Mouse (Mus musculus) kidney, adult 9 months (tissue): ENCODE measurements around the gene Cops7a.

Source experiments
- DNase-seq: peaks from one replicate; pipeline ENCODE4 v3.0.0; 2022

The Cops7a gene

DNA sequence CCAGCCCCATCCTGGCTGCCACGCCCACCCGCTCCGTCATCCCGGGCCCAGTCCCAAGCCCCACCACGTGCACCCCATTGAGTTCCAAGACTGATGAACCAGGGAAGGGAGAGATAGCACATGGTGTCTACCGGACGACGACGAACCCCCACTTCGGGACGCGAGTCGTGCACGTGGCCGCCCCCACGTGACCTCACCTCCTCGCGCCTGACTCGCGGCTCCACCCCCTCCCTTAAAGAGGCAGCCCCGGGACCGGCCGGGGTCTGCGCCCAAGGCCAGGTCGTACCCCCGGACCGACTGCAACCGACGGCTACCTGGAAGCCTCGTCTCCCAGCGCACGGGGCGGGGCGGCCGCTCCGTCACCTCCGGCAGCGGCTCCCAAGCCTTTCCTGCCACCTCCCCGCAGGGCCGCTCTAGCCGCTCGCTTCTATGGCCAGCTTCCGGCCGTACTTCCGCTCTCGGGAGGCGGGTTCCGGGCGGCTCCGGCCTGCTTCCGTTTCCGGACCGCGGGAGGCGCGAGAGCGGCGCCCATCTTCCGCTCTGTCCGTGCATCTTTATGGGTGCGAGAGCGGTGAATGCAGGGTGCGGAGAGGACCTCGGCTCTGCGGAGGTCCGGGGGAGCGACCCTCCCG lies at the start of gene Cops7a:
TSS of gene Cops7a (minus strand) at position 451 of the 632 bp plus-strand sequence.
- peak; percentile 95 for DNase-seq

DNA sequence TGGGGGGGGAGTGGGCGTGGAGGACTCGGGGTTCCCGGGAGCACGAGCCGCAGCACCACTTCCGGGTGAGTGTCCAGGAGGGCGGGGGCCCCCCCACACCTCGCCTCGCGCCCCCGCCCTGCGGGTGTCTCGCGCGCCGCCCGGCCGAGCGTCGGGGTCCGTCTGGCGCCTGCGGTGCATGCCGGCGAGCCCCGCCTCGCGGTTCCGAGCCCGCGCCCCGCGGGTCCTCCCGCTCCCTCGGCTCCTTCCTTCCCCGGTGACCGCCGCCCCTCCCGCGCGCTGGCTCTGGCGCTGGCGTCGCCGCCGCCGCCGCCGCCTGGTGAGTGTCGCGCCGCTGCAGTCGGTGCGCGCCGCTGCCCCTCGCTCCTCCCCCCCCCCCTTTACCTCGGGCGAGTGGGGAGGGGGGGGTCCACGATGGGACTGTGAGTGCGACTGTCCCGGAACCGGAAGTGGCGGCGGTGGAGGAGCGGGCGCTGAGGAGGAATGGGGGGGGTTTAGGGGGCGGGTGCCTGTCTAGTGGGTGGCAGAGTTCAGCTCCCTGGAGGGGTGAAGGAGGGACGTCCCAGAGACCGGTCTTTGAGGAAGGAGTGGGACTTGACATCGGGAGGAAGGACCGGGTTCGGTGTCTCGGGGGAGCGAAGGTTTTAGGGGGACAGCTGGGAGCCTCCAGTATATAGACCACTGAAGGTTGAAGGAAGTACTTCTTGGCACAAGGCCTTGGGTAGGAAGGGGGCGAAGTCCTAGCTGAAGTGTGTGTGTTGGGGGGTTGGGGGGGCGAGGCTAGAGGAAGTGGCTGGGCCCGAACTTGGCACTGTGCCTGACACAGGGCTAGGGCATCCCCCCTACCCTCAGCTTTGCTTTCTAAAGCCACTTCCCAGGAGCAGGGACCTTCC lies 44.1 kb upstream of the Cops7a start:
- DNase-seq = peak; percentile 79

DNA sequence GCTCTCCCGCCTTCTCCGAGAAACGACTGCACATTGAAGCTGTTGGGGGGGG lies 43.6 kb upstream of the Cops7a start, which contains the start of gene Zfp384:
TSS of gene Zfp384 (plus strand) at position 17 of the 52 bp plus-strand sequence.
- DNase-seq = no peak

DNA sequence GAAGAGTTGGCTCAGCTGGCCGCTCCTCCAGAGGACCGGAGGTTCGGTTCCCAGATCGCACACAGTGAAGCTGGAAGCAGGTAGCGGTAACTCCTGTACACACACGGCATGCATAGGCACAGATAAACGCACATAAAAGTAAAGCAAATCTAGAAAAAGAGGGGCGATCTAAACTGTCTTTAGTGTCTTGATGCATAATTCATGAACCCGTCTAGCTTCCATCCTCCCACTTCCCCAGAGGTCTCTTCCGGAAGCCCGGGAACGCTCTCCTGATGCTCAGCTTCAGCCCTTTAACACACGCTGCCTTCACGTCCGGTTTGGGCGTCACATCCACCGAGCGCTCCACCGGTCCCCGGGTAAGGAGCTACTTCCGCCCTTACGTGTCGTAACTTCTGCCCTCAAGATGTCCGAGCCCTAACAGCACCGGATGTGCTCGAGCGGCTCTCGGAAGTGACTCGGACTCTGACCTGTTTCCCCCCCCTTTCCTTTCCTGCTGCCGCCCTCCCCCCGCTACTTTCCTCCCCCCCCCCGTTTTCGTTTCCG lies 43.3 kb upstream of the Cops7a start:
- peak; percentile 99 for DNase-seq

DNA sequence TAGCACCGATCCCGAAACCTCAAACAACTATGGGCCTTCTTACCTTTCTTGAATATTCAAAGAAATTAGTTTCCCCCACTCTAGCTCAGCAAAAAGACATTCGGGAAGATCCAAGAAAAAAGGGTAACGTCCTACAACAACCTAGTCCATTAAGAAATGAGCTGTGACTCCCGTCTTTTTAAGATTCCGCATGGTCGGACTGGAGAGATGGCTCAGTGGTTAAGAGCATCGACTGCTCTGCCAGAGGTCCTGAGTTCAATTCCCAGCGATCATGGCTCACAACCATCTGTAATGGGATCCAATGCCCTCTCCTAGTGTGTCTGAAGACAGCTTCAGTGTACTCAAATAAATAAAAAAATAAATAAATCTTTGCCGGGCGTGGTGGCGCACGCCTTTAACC lies 42.7 kb upstream of the Cops7a start:
- no peak for DNase-seq

DNA sequence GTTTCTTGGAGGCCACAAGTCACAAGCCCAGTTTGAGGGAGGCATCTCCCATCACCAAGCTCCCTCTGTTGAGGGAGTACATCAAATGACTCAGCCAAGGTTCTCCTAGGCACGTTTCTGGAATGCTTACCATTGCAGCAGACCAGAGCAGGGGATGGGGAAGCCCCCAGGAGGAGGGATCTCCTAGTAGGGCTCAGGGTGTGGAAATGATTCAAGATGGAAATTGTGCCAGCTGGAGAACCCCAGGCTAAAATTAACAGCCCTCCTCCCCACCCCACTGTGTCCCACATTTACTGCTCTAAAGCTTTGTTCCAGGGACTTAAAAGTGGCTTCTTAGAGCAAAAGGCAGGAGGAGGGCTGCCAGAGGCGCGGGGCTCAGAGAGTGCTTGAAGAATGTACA lies 39.7 kb upstream of the Cops7a start:
- DNase-seq = no peak

DNA sequence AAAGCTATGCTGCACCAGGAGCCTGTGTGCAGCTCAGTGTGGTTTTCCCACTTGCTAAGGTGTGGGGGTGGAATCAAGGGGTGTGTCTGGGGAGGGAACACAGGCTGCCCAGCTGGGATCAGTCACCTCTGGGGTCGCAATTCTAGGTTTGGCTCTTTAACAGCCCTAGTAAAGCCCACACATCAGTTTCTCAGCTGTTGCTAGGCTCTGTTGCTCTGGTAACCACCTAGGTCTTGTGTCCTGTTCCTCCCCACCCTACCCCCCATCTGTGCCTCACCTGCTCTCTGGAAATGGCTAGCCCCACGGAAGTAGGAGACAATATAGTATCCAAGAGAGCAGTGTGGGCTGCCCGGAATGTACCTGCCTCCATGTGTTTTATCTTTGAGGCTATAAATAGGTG lies 38.4 kb upstream of the Cops7a start:
- DNase-seq = no peak

DNA sequence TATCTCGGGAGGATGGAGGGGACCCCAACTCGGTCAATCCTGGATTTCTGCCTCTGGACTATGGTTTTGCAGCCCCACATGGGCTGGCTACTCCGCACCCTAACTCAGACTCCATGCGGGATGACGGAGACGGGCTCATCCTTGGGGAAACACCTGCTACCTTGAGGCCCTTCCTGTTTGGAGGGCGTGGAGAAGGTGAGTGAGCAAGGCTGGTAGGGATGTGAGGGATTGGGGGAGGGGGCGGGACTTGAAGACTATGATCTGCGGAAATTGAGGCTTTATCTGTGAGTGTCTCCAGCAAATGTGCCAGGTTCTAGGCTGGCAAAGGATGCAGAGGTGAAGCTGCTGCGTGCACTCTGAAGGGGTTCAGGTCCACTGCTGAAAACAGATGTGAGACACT lies 34.2 kb upstream of the Cops7a start:
- no peak for DNase-seq

DNA sequence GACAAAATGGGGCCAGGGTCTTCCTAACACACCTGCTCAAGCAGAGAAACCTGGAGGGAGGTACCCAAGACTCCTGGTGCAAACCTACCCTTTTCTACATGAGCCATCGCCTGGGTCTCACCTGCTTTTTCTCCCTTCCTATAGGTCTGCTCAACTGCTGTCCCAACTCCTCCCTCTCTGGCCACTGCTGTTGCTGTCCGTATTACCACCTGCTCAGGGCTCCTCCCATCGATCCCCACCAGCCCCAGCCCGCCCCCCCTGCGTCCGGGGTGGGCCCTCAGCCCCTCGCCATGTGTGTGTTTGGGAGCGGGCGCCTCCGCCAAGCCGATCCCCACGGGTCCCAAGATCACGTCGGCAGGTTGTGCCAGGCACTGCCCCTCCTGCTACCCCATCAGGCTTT lies 33.8 kb upstream of the Cops7a start:
- DNase-seq = no peak

DNA sequence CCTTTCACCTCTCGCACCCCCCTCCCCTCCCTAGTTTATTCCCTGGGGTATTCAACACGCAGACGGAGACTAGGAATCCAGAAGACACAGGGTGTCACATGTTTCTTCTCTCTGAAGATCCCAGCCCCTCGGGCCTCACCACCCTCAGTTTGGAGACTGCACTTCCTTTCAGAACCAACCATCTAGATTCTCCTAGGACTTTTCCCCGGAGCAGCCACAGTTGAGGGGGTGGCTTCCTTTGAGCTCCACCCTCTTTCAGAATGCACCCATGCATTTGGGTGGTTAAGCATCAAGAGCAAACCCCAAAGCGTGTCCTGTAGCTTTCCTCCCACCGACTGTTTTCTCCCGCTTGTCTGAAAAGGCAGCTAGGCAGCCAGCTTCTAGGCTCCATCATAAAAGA lies 32.7 kb upstream of the Cops7a start:
- DNase-seq = no peak

DNA sequence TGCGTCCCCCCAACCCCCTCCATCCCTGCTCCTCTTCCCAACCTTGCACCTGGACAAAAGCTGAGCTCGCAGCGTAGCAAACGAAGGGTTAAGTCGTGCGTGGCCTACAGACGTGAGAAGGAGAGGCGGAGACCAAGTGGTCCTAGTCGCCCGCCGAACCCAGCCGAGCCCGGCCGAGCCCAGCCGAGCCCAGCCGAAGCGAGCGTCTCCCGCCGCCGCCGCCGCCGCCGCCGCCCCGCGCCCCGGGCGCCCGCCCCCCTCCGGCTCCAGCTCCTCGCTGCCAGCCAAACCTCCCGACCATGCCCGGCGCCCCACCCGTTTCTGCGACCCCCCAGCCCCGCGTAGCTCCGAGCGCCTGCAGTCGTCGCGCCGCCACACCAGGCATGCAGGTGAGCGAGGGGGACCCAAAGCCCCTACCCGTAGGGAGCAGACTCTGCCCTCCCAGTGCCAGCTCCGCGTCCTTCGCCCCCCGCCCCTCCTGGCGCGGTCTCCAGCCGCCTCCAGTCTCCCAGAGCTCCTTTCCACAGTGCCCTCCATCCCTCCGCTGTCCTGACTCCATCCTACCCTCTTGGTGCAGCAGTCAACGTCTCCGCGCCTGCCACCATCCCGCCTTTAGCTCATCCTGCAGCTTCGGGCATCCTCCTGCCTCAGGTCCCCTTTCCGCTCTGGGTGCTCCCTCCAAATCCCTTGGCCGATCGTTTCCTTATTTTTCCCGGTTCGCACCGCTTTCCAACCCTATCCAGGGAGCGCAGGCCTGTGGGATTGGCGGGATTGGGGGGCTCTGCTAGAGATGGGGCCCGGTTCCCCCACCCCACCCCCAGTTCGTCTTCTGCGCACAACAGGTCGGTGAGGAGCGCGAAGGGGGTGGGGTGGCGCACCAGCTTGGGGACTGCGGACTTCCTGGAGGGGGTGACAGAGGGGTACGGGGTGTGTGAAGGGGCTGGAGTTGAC lies 31.5 kb upstream of the Cops7a start, which contains the start of gene Pianp:
TSS of gene Pianp (plus strand) at position 144 of the 951 bp plus-strand sequence.
- DNase-seq = peak; percentile 46

DNA sequence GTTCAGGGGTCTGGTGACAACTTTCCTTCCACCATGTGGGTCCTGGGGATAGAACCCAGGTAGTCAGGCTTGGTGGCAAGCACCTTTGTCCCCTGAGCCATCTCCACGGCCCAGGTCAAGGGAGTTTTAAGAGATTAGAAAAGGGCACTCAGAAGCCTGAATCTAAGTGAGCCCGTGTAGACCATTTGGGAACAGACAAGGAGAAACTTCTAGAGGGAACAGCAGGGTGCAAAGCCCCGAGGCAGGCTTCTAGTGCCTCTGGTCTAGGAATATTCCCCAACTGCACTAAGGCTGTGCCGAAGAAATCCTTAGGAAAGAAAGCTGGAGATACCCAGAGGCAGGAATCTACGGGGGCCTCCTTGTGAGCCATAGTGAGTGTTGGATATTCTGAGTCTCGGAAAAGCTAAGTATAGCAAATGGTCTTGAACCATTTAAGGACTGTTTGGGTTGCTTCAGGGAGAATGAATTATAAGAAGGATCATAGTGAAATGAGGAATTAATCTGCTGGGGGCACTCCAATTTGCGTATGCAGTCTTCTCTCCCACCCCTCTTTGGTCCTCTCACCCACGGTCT lies 30.6 kb upstream of the Cops7a start:
- DNase-seq = no peak

DNA sequence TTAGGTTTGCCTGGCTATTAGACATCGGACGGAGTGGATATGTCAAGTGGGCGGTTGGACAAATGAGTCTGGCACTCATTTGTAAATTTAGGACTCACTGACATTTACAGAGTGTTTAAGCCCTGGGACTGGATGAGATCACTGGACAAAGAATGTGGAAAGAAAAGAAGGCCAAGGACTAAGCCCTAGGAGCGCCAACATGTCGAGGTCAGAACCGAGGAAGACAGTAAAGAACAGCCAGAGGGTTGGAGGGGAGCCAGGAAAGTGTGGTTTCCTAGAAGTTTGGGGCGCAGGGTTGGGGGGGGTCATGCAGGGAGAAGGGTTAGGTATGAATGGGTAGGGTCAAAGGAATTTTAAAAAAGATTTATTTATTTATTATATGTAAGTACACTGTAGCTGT lies 29.9 kb upstream of the Cops7a start:
- DNase-seq = no peak

DNA sequence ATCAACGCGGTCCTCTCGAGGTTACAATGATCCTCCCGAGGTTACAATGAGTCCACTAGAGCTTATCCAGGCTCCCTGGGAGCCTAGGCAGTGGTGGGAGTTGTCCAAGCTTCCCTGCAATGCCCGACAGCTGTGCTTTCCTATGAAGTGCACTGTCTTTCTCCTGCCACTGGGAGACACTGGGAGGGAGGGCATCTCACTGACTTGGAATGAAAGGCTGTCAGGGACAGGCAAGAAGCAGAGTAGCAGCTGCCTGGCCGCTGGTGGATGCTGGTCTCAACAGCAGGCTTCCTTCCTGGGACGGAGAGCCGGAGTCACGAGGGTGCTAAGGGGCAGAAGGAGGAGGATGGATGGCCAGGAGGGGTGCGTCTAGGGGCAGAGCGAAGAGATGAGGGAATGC lies 28.5 kb upstream of the Cops7a start:
- DNase-seq = no peak

DNA sequence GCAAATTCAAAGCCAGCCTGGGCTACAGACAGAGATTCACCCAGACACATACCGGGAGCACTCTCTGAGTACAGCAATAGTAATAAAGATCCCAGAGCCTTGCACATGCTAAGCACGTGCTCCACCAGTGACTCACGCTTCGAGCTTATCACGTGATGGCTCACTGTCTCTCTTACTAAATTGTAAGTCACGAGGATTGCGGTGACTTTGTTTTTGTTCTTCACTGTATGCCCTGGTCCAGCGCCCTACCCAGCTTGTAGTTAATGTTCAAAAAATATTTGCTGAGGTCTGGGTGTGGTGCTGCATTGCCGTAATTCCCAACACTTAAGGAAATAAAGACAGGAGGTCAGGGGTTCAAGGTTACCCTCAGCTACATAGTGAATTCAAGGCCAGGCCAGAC lies 28.0 kb upstream of the Cops7a start:
- no peak for DNase-seq

DNA sequence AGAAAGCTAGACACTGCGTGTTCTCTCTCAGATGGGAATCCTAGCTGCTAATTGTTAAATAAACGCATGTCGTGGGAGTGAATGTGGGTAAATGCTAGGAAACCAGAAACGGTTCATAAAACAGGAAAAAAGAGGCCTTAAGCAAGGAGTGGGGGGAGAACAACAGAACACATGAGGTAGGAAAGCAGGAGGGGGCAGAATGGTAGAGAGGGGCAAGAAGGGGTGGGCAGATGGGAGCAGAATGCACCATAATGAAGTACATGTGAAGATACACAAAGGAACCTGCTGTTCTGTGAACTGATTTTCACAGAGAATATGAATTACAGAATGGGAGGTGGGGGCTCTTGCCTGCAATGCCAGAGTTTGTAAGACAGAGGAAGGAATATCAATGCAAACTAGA lies 26.9 kb upstream of the Cops7a start:
- DNase-seq = no peak

DNA sequence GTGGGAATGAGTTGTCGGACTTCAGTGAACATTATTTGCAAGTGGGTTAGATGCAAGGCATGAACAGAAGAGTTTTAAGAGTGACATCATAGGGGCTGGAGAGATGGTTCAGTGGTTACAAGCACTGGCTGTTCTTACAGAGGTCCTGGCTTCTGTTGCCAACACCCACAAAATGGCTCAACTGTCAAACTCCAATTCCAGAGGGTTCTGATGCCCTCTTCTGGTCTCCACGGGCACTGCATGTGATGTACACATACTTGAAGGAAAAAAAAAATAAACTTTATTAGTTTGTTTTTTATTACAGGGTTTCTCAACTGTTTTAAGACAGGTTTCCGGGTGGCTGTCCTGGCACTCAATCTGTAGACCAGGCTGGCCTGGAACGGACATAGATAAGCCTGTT lies 2.4 kb upstream of the Cops7a start:
- DNase-seq = peak; percentile 61

DNA sequence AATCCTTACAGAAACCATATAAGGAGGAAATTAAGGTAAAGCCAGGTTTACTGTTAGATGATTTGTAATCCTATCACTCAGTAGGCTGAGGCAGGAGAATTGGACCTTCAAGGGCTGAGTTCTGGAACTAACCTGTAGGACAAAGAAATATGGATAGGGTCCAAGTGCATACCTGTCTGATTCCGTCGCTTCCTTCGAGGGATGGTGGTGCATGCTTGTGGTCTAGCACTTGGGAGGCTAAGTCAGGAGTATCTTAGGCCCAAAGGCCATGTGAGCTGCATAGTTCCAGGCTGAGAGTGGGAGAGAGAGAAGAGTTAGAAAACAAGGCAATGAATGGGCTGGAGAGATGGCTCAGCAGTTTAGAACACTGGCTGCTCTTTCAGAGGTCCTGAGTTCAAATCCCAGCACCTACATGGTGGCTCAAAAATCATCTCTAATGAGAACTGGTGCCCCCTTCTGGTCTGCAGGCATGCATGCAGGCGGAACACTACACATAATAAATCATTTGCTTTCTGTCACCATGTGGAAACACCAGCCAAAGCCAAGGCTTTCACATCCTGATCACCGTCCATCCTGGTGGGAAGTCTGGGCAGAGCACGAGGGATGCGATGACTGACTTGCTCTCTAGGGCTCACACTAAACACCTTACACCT lies 1.3 kb upstream of the Cops7a start:
- DNase-seq = peak; percentile 38

DNA sequence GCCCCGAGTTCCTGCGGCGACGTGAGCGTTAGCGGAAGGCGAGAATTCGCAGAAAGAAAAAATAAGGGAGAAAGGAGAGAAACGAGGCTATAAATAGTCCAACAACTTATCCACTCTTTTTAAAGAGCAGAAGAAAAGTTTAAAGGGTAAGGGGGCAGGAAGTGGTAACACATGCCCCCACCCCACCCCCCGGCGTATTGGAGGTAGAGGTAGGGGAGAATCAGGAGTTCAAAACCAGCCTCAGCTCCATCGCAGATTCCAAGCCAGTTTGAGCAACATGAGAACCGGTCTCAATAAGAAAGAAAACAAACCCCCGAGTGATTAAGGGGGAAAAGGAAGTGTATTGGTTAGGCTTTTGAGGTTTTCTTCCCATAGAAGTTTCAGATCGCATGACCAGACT lies 409 bp upstream of the Cops7a start:
- DNase-seq = no peak

DNA sequence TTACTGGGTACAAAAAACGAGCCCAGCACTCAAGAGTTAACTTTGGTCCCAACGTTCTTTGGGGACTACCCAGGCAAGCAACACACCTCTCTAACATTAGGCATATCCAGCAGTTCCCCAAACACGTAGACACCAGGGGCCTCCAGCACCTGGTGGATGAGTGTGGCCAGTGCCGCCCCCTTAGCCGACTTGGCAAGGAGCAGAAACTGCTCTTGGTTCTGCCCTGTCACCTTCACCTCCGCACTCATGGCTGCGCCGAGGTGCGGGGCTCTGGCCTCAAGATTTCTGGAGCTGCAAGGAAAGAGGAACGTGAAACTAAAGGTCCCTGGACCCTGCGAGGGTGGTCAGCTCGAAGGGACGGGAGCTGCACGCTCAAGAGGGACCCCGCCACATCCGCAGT lies 700 bp downstream of the Cops7a start:
- no peak for DNase-seq

DNA sequence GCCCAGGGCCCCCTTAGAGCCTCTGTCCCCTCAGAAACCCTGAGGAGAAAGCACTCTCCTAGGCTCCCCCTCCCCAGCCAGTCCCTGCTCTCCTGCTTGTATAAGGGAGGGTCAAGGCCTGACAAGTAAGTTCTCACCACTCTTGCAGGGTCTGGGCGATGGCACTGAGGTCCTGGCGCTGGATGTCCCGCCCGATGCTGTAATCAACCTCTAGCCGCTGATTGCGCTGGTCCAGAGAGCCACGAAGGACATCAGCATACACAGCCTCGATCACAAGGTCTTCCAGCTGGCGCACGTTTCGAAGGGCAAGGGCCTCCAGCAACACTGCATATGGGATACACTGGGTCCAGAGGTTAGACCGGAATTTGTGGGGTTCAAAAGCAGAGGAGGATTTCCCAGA lies 4.3 kb downstream of the Cops7a start:
- DNase-seq = no peak

DNA sequence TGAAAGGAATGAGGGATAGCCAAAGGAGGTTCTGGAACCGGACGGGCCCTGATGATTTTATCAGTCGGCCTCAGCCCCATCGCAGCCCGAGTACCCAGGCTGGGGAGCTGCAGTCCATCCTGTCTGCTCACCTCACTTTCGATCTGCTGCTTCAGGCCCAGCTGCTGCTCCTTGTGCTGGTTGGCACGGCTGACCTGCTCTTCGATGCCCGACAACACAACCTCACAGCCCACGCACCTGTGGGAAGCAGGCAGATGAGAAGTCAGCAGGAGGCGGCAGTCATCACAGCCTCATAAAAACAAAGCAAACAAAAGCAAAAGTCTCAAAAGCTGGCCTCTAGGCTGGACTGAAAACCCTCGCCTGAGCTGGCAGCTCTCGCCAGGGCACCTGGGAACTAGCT lies 5.4 kb downstream of the Cops7a start:
- no peak for DNase-seq

DNA sequence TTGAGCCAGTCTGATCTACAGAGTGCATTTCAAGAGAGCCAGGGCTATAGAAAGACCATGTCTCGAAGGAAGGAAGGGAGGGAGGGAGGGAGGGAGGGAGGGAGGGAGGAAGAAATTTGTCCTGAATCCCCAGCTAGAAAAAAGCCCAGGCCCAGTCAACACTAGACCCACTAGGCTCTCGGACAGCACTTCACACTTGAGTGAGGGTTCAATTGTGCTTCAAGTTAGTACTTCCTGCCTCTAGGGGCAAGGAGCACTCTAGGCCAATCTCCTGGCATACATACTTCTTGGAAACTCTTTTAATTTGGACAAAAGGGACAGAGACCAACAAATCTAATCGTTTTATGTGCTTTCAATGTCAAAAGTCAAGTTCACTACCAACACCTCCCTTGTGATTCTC lies 7.2 kb downstream of the Cops7a start:
- DNase-seq = no peak
